Mouse (Mus musculus): ENCODE results near the gene 1700017B05Rik.

1700017B05Rik gene

DNA sequence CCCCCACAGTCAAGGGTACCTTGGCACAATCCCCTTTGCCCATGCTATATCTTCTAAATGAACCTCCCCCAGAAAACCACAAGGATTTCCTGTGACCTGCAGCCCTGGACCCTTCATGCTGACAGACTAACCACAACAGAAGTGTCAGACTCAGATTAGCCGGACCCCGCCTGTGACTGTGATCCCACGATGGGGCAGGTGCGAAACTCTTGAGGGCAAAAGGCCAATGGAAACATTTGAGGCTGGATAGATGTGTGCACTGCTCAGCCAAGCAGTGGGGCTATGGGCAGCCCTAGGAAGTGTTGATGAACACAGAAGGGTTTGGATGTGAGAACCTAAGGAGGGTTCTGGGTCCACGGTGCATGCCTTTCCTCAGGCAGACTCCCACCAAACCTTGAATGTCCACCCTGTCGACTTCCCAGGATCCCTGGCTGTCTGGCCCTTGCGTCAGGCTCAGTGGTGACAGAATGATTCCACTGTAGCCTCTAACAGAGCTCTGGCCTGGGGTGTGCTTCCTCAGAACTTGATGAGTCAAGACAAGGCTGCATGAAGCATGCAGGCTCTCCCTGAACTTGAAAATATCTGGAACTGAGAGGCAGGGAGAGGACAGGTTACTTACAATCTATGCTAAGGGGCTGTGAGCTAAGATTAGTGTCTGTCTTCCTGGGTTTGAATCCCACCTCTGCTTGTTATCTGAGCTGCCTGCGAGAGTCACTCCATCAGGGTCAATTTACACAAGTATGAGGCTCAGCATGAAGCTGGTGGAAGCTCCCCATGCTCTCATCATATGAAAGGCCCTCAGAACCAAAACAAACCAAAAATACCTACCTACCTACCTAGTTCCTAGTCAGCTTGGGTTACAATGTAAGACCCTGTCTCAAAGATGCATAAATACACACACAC, 10.7 kb upstream of the 1700017B05Rik start:
- DNase-seq (ENCODE audit: inconsistent ontology term), result no peak

DNA sequence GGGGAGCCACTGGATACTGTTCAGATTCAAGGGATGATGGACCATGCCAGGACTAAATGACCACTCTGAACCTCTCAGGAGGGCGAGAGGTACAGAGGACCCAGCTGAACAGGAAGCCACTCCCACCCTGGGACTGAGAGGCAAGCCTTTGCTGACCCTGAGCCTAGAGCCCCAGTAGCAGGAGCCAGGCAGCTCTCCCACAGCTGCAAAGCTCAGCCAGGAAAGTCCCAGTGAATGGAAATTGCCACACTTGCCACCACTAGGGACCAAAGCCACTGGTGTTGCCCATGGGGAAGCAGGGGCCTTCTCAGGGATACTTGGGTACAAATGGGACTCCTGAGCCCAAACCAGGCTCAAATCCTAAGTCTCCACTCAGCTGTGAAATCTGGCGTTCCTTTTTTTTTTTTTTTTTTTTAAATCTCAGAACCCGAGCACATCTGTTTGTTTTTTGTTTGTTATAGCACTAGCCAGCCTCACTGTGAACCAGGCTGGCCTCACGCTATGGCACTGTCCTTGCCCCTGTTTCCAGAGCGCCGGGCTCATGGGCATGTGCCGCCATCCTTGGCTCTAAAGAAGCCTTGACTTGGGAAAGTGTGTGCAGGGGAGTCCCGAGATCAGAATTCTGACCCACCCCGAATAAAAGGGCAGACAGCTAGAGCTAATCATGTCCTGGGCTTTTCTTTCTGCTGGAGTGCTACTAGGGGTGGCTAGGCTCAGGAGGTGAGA, 9.6 kb upstream of the 1700017B05Rik start:
- DNase-seq (ENCODE audit: inconsistent ontology term), result no peak

DNA sequence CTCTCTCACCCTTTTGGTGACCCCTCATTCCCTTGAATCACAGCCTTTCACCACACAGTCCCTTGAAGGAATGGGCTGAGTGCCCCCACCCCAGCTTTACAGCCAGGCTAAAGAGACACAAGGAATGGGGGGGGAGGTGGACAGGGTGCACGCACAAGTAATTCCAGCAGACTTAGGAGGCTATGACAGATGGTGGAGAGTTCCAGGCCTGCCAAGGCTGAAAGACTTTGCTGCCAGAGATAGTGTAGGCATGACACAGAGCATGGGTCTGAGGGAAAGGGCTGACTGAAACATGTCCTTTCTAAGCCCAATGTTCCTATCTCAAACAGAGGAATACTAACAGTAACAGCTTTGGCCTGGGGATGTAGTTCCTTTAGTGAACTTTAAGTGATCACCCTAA, 8.7 kb upstream of the 1700017B05Rik start:
- DNase-seq (ENCODE audit: inconsistent ontology term), result no peak

DNA sequence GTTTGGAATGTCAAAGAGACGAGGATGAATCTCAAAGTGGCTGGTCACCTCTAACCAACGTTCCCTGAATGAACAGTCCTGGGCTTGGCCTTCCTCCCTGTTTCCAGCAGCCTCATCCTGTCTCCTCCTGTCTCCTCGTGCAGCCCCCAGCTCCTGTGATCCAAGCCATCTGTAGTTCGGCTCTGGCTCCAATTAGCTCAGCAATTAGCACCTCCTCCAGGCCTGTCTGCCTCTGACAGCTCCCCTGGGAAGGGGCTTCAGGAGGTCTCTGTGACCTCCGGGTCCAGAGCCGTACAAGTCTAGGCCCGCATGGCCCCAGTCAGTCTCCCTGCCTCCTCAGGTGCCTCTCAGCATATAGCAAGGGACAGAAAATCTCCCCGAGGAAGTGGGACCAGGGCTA, 8.0 kb upstream of the 1700017B05Rik start:
- DNase-seq (ENCODE audit: inconsistent ontology term), result no peak

DNA sequence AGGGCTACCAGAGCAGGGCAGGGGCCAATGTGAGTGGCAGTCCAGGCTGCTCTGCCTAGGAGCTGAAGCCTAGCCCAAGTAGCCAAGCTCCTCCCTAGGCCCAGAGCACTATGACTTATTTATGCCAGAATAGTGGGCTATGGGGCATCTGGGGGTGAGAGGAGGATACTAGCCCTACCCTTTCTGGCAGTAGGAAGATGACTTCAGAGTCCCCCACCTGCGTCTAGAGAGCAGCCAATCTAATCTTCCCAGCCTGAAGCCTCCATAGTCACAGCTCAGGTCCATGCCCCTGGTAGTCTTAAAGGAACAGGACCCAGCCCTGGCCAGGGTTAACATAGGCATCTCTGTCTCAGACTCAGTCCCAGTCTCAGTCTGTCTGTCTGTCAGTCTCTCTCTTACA, 7.0 kb upstream of the 1700017B05Rik start:
- no peak for DNase-seq (ENCODE audit: inconsistent ontology term)

DNA sequence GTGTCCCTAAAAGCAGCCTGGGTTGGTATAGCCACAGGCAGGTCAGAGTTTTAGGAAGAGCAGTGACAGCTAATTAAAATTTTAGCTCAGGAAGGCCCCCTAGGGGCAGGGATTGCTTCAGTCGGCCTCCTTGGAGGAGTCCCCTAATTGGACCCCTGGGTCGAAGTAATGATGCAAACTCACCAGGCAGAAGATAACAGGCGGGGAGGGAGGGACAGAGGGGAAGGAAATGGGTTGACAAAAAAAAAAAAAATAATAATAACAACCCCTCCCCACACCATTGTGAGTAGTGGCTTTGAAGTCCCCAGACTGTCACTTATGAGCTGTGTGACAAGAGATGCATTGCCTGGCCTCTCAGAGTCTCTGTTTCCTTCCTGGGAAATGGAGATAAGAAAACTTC, 6.2 kb upstream of the 1700017B05Rik start:
- no peak for DNase-seq (ENCODE audit: inconsistent ontology term)

DNA sequence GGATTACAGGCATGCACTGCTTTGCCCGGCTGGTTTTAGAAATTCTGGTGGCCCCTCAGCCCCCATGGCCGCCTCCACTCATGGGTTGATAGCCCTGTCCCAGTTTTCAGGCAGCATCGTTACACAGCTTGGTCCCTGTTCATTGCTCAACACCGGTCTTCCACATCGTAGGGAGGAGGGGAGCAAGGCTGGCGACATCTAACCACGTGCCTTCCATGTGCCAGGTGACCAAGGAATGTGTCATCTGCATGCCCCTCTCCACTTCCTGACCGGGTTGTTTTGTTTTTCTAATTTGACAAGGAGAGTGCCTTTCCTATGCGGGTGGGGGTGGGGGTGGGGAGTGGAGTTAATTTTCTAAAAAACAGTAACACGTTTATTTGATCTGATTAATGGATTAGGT, 5.7 kb upstream of the 1700017B05Rik start:
- DNase-seq (ENCODE audit: inconsistent ontology term), result no peak

DNA sequence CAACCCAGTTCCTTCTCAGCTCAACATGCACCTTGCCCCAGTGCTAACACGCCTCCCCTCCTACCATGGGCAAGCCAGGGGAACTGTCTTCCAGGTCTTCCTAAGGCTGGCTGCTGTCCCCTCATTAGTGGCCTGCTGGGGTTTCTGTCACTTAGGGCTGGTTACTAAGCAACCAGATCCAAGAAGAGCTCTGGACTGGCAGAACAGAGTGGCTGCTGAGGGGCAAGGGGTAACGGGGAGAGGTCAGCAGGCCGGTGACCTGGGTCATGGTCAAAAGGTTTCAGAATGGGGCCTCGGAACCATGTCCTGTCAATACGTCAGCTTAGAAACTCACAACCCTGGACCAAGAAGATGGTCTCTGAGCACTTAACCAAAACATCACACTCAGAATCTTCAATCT, 5.0 kb upstream of the 1700017B05Rik start:
- no peak for DNase-seq (ENCODE audit: inconsistent ontology term)

DNA sequence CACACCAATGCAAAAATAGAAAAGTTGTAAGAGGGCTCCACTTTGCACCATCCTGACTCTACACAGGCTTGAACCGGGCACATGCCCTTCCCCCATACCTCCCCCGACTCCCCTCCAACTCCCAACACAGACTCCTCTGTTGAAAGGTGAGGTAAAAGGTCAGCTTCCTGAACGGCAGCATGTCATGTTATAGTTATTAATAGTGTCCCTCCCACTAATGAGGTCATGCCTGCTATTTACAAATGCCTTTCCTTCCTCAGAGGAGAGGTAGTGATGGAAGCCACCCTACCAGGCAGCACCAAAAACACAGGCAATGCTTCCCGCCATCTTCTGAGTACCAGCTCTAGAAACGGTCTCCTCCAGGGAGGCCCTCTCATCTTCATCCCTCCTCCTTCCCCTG, 2.7 kb upstream of the 1700017B05Rik start:
- no peak for DNase-seq (ENCODE audit: inconsistent ontology term)

DNA sequence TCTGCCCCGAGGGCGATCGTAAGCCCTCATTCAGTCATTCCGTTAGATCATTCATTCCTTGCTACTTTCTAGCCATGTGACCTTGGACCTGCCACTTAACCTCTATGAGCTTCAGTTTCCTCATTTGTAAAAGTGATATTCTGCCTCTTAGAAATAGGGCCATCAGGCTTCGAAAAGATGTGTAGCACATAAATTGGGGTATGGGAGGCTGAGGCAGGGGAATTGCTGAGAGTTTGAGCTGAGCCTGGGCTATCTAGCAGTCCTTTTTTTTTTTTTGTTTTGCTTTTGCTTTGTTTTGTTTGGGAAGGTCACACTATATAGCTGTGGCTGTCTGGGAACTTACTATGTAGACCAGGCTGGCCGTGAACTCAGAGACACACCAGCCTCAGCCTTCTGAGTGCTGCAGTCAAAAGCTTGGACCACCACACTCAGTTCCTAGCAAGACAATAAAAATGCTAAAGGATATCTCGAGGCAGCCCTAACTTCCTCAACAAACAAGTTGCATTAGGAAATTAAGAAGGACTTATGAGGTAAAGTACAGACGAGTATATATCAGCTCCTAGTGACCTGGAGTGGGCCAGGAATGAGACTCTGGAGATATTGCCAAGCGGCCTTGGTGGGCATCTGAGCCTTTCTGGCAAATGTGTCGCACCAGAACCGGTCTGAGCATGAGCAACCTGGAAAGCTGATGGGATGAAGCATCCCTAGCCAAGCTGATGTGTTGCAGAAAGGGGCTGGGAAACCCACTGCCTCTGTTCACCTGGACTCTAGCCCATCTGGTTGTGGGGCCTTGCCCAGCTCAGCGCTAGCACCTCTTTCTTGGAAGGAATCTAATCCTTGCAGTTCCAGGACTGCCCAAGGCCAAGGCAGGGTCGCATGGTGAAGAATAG, 628 bp upstream of the 1700017B05Rik start:
- no peak for DNase-seq (ENCODE audit: inconsistent ontology term)

DNA sequence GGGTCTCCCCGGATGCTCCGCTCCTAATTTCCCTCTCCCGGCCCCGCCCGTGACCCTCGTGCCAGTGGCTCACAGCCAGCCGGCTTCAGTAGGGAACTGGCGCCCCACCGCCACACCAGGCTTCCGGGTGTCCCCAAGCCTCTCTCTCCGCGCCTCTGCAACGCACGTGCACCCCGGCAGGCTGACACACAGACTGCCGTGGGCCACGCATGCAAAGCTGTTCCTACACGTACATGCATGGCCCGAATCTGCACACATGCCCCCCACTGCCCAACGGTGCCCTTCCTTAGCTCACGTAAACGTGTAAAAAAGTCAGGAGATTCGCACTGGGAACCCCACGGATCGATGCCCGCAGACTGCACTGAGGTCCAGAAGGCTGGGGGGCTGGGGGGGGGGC, 898 bp downstream of the 1700017B05Rik start:
- DNase-seq (ENCODE audit: inconsistent ontology term), result no peak

DNA sequence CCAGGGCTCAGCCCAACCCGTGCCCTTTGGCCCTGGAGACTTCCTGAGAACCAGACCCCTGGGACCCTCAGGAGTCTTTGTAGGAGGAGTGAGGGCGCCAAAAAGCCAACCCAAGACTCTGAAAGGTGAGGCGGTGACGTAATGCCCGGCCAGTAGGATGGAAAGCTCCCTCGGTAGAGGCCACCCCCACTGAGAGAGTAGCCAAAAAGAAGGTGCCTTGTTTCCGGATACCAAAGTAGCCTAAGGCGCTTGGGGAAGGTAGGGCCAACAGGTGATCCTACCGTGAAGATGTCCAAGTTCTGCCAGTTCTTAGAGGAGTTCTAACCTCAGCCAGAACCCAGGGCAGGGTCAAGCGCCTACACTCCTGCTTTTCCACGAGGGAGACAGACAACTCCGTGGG, 1.5 kb downstream of the 1700017B05Rik start:
- DNase-seq (ENCODE audit: inconsistent ontology term), result no peak

DNA sequence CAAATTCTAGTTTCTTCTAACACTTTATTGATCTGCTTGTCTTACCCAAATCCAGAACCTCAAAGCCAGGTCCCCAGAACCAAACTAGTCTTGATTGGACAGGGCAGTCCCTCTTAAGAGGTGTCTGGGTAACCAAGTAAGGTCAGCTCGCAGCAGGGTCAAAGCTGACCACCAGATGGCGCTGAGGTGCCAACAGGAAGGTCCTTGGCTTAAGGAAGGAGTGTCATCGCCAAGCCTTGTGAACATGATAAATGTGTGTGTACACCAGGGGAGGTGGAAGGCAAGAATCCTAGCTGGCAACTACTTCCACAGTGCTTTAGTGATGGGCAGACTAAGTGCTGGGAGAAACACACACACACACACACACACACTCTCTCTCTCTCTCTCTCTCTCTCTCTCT, 2.7 kb downstream of the 1700017B05Rik start:
- peak; percentile 80 for DNase-seq (ENCODE audit: inconsistent ontology term)

DNA sequence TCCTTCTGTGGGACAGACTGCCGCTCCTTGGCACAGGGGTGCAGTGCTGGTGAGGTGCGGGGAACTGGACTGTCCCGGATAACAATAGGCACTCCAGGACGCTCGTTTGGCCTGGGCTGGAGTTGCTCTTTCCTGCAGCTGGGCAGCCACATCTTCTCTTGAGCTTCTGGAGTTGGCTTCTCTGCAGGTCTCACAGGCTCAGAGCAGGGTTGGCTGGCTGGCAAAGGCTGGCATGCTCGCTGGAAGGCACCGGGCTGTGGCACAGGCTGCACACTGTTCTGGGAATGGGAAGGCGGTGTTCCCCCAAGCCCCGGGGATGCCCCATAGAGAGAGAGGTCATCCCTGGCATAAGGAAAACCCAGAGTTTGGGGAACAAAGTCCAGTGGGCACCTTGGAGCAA, 4.8 kb downstream of the 1700017B05Rik start:
- DNase-seq (ENCODE audit: inconsistent ontology term), result no peak

DNA sequence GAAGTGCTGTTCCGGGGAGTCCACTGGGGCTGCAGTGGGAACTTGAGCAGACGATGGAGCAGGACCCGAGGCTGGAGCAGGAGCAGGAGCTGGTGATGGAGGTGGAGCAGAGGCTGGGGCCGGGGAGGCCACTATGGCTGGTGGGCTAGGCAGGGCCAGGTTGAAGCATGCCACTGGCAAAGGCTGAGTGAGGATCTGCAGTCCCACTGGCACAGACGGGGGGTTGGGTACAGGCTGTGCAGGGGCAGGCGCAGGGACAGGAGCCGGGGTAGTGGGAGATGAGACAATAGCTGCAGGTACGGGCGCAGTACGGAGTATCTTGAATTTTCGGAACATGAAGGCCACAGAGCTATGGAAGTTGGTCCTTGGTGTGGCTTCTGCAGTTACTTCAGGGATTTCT, 5.6 kb downstream of the 1700017B05Rik start:
- no peak for DNase-seq (ENCODE audit: inconsistent ontology term)

DNA sequence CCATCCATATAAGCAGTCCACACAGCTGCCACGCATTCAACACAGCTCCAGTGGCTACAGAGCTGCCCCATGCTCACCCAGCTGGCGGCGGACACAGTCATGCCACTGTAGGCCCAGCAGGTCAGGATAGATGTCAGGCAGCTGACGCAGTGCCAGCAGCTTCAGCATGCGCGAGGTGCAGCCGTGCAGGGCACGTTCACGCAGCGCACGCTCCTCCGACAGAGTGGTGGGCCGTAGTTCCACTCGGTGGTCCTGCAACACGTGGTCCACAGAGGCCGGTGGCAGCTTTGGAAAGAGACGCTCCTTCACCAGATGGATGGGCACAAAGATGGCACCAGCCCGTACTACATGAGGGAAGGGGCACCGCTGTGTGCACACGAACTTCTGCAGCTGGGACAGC, 6.1 kb downstream of the 1700017B05Rik start:
- no peak for DNase-seq (ENCODE audit: inconsistent ontology term)

DNA sequence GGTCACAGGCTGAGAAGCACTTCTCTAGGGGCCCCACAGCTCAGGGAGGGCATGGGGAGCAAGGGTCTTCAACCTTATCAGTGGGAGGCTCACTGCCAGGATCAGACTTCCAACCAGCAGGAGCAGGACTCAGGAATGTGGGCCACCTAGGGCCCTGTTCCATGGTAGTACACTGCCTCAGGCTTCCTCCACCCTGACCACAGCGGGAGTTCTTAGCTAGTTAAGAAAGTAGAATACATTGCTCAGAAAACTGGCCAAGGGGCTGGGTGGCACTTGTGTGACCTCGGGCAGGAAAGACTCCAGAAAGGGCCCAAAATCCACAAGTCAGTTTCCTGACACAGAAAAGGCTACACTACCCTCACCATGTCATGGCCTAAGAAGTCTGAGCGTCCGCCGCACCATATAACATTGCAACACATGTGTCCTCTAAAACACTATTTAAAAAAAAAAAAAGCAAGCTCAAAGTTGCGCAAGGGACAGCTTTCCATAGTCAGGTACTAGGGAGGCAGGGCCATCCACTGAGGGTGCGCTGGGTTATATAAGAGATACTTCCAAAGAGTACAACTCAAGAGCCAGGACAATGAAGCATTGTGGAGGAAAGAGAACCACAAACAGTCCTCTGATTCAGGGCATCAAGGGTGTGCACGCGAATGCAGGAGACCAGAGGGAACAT, 7.5 kb downstream of the 1700017B05Rik start:
- no peak for DNase-seq (ENCODE audit: inconsistent ontology term)

DNA sequence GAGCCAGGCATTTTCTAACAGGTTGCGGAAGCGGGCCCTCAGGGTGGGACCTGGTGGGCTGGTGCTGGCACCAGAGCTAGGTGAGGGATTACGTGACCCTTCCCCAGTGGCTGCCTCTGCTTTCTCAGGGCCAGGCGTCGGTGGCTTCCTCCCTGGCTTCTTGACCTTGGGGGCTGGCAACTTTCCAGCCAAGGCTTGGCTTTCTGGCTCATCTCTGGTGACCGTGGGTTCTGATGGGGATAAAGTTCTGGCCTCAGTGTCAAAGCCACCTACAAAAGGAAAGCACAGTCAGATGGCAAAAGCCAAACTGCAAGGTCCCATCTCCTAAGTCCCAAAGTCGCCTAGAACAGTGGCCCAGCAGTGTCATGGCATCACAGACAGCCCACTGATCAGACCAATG, 8.4 kb downstream of the 1700017B05Rik start:
- no peak for DNase-seq (ENCODE audit: inconsistent ontology term)

DNA sequence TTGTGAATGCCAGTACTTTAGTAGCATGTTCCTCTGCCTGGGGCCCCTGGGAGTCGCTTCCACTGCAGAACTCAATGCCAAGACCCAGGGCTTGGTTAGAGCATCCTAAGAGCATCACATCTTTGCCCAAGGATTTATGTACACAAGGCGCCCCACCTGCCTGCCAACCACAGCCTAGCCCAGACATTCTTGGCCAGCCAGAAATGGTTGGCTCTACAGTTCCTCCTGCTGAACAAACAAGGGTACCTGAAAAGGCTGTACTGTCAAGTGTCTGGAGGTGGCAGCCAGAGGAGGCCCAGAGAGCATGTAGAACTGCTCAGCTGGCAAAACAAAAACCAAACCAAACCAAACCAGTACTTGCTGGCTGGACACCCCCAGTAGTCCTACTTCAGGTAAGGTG, 11.3 kb downstream of the 1700017B05Rik start:
- DNase-seq (ENCODE audit: inconsistent ontology term), result no peak

DNA sequence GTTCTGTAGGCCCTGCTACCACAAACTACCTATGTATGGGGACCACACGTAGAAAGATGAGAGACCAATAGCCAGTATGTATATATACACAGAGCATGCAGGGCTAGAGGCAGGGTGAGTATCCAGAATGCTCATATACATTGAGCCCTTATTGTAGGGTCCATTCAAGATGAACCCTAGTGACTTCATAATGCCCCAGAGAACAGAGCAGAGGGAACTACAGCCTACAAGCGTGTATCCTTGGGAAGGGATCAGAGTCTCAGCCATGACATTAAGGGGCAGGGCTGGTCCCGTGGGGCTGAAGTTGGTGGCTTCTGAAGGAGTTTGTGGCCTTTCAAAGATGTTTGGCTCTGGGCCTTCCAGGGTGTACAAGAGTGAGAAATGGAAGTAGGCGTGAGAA, 12.4 kb downstream of the 1700017B05Rik start:
- DNase-seq (ENCODE audit: inconsistent ontology term), result no peak

All from Muller cell, postnatal 12 days (primary cell).